Mouse (Mus musculus) ES-E14 (cell line): ENCODE data around the gene Col4a1.

Experiments
- HCFC1 ChIP-seq: IDR thresholded peaks from 2 replicates; pipeline ENCODE4 v1.6.1; 2012; ENCODE audit warnings: low read length, inconsistent platforms, borderline replicate concordance; ENCODE audit not compliant: insufficient read depth
- ZNF384 ChIP-seq: IDR thresholded peaks from 2 replicates; pipeline ENCODE4 v1.6.1; 2012; ENCODE audit warnings: low read depth, low read length, inconsistent platforms

- TF ChIP-seq ZNF384: no peak
- TF ChIP-seq HCFC1: no peak
Observed at GRCm38 (mm10) chr8:11348622-11349021, 36.0 kb upstream of the Col4a1 start.
